Mouse (Mus musculus): ENCODE measurements at regions not wholly inside any gene's neighbourhood (a gene's known extent, or its start where the extent isn't known, plus 50 kb on each side); places are given as distances from the start of the nearest gene placed in this dataset.

DNA sequence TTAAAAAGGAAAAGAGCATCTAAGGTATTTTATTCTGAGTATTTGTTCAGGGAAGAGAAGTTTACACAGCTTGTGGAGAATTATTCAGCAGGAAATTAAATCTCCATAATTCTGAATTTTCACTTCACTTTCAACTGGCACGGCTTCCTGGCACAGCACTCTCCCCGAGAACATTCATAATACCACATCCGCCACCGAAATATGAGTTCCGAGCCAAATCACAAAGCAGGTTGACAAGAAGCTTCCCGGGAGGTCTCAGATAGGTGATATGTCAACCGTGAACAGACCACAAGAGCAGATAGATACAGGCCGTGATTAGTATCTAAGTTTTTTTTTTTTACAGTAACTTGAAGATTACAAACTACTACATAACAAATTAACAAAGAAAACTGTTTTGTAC lies 473.9 kb downstream of the Synb start:
- TF ChIP-seq CTCF (IDR thresholded peaks at IDR 0.05) (no peak), EP300 (IDR thresholded peaks at IDR 0.05) (no peak)
- ATAC-seq (no peak), DNase-seq (ENCODE audit: low spot score) (no peak)
- H3K36me3 ChIP-seq (ENCODE audit: insufficient read depth, low read length), result no peaks in the 10 kb centered on the region
- no peaks in the 10 kb centered on the region for H3K9me3 ChIP-seq (ENCODE audit: low read length)
- WGBS, result 51% methylated on average over 8 of the region's 8 CpGs
- no peak overlapping the region for H3K27ac ChIP-seq (ENCODE audit: low read length)
- no peak overlapping the region for H3K4me2 ChIP-seq (replicated peaks; ENCODE audit: low read depth, low read length)
- no peak overlapping the region for H3K4me3 ChIP-seq (ENCODE audit: low read depth, low read length)
- H3K9ac ChIP-seq (replicated peaks; ENCODE audit: low read depth), result no peak overlapping the region
- no peaks in the 10 kb centered on the region for H3K4me1 ChIP-seq (ENCODE audit: insufficient read depth, low read depth, low read length)
- H3K27me3 ChIP-seq (replicated peaks; ENCODE audit: insufficient read depth, low read length), result no peaks in the 10 kb centered on the region

DNA sequence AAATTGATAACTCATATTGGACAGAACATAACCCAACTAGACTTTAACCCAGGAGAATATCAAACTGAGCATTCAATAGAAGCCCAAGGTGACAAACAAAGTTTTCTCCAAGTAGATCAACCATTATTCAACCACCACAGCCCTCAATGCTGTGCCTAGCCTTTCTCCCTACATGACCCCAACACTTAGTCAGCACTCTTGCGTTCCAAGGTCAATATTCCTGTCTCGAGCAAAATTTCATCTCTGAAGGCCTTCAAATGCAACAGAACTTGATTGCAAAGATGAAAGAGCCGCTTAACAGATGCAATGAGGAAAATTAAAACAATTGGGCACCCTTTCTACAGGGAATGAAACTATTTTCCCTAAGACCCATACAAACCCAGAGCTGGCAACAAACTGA lies 485.1 kb downstream of the Synb start:
- no peak overlapping the region for H3K9ac ChIP-seq (replicated peaks; ENCODE audit: low read depth)
- DNase-seq (ENCODE audit: low spot score), result no peak
- H3K36me3 ChIP-seq (ENCODE audit: insufficient read depth, low read length), result no peaks in the 10 kb centered on the region
- H3K4me1 ChIP-seq (ENCODE audit: insufficient read depth, low read depth, low read length), result no peaks in the 10 kb centered on the region
- H3K9me3 ChIP-seq (ENCODE audit: low read length), result no peaks in the 10 kb centered on the region
- H3K4me2 ChIP-seq (replicated peaks; ENCODE audit: low read depth, low read length), result no peak overlapping the region
- WGBS, result 80% methylated on average over 3 of the region's 3 CpGs
- H3K4me3 ChIP-seq (ENCODE audit: low read depth, low read length), result no peak overlapping the region
- no peaks in the 10 kb centered on the region for H3K27me3 ChIP-seq (replicated peaks; ENCODE audit: insufficient read depth, low read length)
- no peak for ATAC-seq
- TF ChIP-seq EP300 (IDR thresholded peaks at IDR 0.05) (no peak), CTCF (IDR thresholded peaks at IDR 0.05) (no peak)
- H3K27ac ChIP-seq (ENCODE audit: low read length), result no peak overlapping the region

DNA sequence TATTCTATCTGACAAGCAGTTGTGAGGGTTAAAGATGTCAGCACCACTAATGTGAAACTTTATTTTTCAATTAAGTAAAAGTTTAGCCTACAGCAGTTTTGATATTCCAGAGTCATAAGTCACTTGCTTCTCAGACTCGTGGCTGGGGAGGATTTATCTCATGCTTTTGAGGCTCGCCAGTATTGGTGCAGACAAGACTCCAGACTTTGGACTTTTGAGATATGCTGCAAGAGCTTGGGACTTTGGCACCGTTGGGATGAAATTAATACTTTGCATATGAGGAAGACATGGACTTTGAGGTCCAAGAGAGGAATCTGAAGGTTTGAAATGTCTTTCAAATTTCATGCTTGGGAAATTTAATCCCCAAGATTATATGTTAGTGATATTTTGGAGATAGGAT lies 486.2 kb downstream of the Synb start:
- Histone ChIP-seq H3K4me2 (replicated peaks; ENCODE audit: low read depth, low read length) (no peak overlapping the region), H3K9me3 (ENCODE audit: low read length) (no peaks in the 10 kb centered on the region), H3K4me3 (ENCODE audit: low read depth, low read length) (no peak overlapping the region), H3K27me3 (replicated peaks; ENCODE audit: insufficient read depth, low read length) (no peaks in the 10 kb centered on the region), H3K36me3 (ENCODE audit: insufficient read depth, low read length) (no peaks in the 10 kb centered on the region), H3K27ac (ENCODE audit: low read length) (no peak overlapping the region), H3K9ac (replicated peaks; ENCODE audit: low read depth) (no peak overlapping the region), H3K4me1 (ENCODE audit: insufficient read depth, low read depth, low read length) (no peaks in the 10 kb centered on the region)
- WGBS, result 59% methylated on average over 3 of the region's 3 CpGs
- DNase-seq (ENCODE audit: low spot score) (no peak), ATAC-seq (no peak)
- no peak for TF ChIP-seq CTCF (IDR thresholded peaks at IDR 0.05)
- no peak for TF ChIP-seq EP300 (IDR thresholded peaks at IDR 0.05)

DNA sequence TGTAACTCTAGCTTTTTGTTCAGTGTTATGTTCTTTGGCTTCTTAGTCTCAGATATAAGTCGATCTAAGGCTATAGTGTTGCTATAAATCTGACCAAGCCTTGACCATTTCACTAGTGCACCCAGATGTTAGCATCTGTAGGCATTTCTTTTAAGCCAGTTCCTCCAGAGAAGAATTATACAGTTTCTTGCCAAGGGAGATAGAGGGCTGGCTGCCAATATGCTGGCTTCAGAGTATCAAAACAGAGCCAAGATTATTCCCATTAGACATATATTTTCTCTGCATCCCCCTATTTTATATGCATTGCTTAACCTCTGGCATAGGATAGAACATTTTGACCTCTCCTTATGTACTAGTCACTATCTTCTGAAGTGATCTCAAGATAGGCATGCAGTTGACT lies 487.5 kb downstream of the Synb start:
- TF ChIP-seq CTCF (IDR thresholded peaks at IDR 0.05) (no peak), EP300 (IDR thresholded peaks at IDR 0.05) (no peak)
- no peak overlapping the region for H3K4me3 ChIP-seq (ENCODE audit: low read depth, low read length)
- no peaks in the 10 kb centered on the region for H3K9me3 ChIP-seq (ENCODE audit: low read length)
- no peak overlapping the region for H3K27ac ChIP-seq (ENCODE audit: low read length)
- DNase-seq (ENCODE audit: low spot score) (no peak), ATAC-seq (no peak)
- H3K36me3 ChIP-seq (ENCODE audit: insufficient read depth, low read length), result no peaks in the 10 kb centered on the region
- H3K9ac ChIP-seq (replicated peaks; ENCODE audit: low read depth), result no peak overlapping the region
- H3K27me3 ChIP-seq (replicated peaks; ENCODE audit: insufficient read depth, low read length), result no peaks in the 10 kb centered on the region
- H3K4me1 ChIP-seq (ENCODE audit: insufficient read depth, low read depth, low read length), result no peaks in the 10 kb centered on the region
- WGBS, result 48% methylated on average over 1 of the region's 1 CpGs
- no peak overlapping the region for H3K4me2 ChIP-seq (replicated peaks; ENCODE audit: low read depth, low read length)

DNA sequence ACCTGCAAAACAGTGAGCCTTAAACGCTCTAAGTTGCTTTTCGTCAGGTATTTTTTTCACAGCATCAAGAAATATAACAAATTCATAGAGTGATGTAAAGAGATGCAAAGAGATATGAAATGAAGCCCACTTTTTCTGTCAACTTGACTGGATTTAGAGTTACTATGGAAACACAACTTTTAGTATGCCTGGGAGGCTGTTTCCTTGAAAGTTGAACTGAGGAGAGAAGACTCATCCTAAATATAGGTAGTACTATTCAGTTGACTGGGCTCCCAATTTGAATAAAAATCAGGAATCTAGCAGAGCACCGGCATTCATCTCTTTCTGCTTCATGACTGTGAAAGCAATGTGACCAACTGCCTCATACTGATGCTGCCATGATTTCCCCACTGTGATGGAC lies 509.7 kb downstream of the Synb start:
- no peak for TF ChIP-seq CTCF (IDR thresholded peaks at IDR 0.05)
- no peak for TF ChIP-seq EP300 (IDR thresholded peaks at IDR 0.05)
- H3K4me2 ChIP-seq (replicated peaks; ENCODE audit: low read depth, low read length), result no peak overlapping the region
- no peaks in the 10 kb centered on the region for H3K27me3 ChIP-seq (replicated peaks; ENCODE audit: insufficient read depth, low read length)
- DNase-seq (ENCODE audit: low spot score) (no peak), ATAC-seq (no peak)
- H3K36me3 ChIP-seq (ENCODE audit: insufficient read depth, low read length), result no peaks in the 10 kb centered on the region
- no peaks in the 10 kb centered on the region for H3K9me3 ChIP-seq (ENCODE audit: low read length)
- no peak overlapping the region for H3K27ac ChIP-seq (ENCODE audit: low read length)
- H3K4me3 ChIP-seq (ENCODE audit: low read depth, low read length), result no peak overlapping the region
- no peak overlapping the region for H3K9ac ChIP-seq (replicated peaks; ENCODE audit: low read depth)
- 93% methylated on average over 3 of the region's 3 CpGs for WGBS
- no peaks in the 10 kb centered on the region for H3K4me1 ChIP-seq (ENCODE audit: insufficient read depth, low read depth, low read length)

DNA sequence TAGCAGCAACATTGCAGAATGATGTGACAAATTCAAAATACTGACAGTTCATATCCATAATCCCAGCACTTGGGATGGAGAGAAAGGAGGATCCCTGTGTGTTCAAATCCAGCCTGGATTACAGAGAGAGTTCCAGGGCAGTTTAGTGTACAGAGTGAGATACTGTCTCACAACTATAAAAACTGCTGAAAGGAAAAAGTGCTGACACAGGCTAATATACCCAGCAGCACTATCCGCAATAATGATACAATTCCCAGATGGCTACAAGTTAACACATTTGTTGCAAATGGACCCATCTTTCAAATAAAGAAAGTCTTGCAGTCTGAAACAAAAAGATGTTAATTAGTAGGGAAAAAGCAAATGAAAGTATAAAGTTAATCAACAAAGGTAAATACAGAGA lies 510.9 kb downstream of the Synb start:
- H3K27ac ChIP-seq (ENCODE audit: low read length), result no peak overlapping the region
- TF ChIP-seq EP300 (IDR thresholded peaks at IDR 0.05), result no peak
- TF ChIP-seq CTCF (IDR thresholded peaks at IDR 0.05), result no peak
- 98% methylated on average over 1 of the region's 1 CpGs for WGBS
- DNase-seq (ENCODE audit: low spot score), result no peak
- no peaks in the 10 kb centered on the region for H3K9me3 ChIP-seq (ENCODE audit: low read length)
- no peak overlapping the region for H3K9ac ChIP-seq (replicated peaks; ENCODE audit: low read depth)
- no peak overlapping the region for H3K4me2 ChIP-seq (replicated peaks; ENCODE audit: low read depth, low read length)
- no peaks in the 10 kb centered on the region for H3K36me3 ChIP-seq (ENCODE audit: insufficient read depth, low read length)
- H3K27me3 ChIP-seq (replicated peaks; ENCODE audit: insufficient read depth, low read length), result no peaks in the 10 kb centered on the region
- H3K4me3 ChIP-seq (ENCODE audit: low read depth, low read length), result no peak overlapping the region
- no peaks in the 10 kb centered on the region for H3K4me1 ChIP-seq (ENCODE audit: insufficient read depth, low read depth, low read length)
- ATAC-seq, result no peak

DNA sequence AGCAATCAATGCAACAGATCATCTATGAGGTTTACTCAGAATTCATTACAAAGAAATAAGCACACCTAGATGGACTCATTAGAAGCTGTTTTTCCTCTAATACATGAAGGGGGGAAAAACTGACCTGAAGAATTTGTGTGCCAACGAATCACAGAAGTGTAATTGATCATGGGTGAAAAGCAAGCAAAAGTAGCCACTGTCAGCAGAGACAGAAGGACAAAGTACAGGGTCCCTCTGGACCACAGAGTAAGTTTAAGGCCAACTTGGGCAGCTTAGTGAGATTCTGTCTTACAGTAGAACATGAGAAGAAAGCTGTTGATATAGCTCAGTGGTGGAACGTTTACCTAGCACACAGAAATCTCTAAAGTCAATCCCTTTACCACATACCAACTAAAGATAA lies 523.7 kb downstream of the Synb start:
- TF ChIP-seq EP300 (IDR thresholded peaks at IDR 0.05) (no peak), CTCF (IDR thresholded peaks at IDR 0.05) (no peak)
- Histone ChIP-seq H3K9ac (replicated peaks; ENCODE audit: low read depth) (no peak overlapping the region), H3K9me3 (ENCODE audit: low read length) (no peaks in the 10 kb centered on the region), H3K4me1 (ENCODE audit: insufficient read depth, low read depth, low read length) (no peaks in the 10 kb centered on the region), H3K4me2 (replicated peaks; ENCODE audit: low read depth, low read length) (no peak overlapping the region), H3K27me3 (replicated peaks; ENCODE audit: insufficient read depth, low read length) (no peaks in the 10 kb centered on the region), H3K27ac (ENCODE audit: low read length) (no peak overlapping the region), H3K4me3 (ENCODE audit: low read depth, low read length) (no peak overlapping the region), H3K36me3 (ENCODE audit: insufficient read depth, low read length) (no peaks in the 10 kb centered on the region)
- DNase-seq (ENCODE audit: low spot score) (no peak), ATAC-seq (no peak)
- 62% methylated on average over 2 of the region's 2 CpGs for WGBS

Measured in lung, postnatal 0 days (tissue).